Mouse (Mus musculus): ENCODE data around the gene Bcl7c. TPM values are rescaled to one million over a fixed set of nuclear protein-coding genes. Genes with fewer than 3 reads are reported as not detected.

The Bcl7c gene
- polyA plus RNA-seq, 1 experiment from 2014 or later = 65.1 TPM

DNA sequence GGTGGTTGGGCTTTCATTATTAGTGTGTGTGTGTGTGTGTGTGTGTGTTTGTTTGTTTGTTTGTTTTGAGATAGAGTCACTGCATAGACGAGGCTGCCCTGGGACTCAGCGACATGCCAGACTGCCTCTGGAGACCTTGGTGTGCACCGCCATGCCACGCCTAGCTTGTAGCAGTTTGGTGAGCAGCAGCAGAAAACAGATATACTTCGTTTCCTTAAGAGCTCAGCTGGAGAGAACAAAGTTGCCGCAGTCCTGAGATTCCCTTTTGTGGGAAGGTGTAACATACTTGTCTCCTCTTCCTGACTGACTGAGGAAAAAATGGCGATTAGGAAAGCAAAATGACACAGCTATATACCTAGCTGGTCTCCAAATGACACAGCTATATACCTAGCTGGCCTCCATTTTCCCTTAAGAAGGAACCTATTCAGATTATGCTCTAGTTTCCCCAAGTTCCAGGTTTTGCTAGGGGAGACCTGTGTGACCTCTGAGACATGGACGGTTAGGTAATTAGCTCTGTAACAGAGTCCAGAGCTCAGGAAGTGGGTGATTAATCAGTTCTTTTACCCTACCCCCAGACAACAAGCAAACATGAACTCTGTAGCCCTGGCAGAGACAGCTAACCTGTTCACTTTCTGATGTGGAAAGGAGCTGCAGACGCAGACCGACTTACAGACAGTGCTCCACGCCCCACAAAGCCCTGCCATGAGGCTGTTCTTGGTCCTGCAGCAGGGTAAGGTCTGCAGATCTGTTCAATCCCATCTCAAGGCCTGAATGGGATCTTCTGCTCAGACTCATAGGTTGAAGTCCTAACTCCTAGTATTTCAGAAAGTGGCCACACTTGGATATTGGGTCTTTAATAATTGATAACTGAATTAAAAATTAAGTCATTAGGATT, 36.6 kb downstream of the Bcl7c start:
- H3K9ac ChIP-seq = no peak overlapping the region
- no peak for DNase-seq
- H3K27me3 ChIP-seq (ENCODE audit: insufficient read depth, low read length) = no peaks in the 10 kb centered on the region
- 0 out of 2 replicates have a peak, but pooled peaks cover 3% of the 10 kb centered on the region for H3K36me3 ChIP-seq (ENCODE audit: insufficient read depth)
- no peak overlapping the region for H3K4me3 ChIP-seq (ENCODE audit: low read depth, low read length)
- WGBS = 60% methylated on average over 11 of the region's 11 CpGs
- TF ChIP-seq CTCF (IDR thresholded peaks at IDR 0.05; ENCODE audit: low read depth) = no peak
- ATAC-seq (ENCODE audit: insufficient read depth) = no peak
- no peak overlapping the region for H3K27ac ChIP-seq (ENCODE audit: low read depth)
- no peaks in the 10 kb centered on the region for H3K9me3 ChIP-seq (ENCODE audit: low read depth, low read length)
- no peak overlapping the region for H3K4me2 ChIP-seq
- H3K4me1 ChIP-seq (ENCODE audit: insufficient read depth) = no peaks in the 10 kb centered on the region

DNA sequence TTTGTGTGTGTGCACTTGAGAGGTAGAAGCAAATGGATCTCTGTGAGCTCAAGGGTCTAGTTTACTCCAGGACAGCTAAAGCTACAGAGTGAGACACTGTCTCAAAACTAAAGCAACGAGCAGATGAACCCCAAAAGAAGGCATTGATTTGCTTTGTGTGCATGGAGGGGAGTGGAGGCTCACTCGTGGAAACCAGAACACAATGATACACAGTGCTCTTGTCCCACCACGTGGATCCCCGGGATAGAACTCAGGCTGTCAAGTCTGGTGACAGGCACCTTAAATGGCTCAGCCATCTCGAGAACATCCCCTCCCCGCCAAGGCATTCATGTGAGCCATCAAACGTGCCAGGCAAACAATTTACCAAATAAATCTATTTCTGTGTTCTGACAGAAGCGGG, 41.6 kb downstream of the Bcl7c start:
- Histone ChIP-seq H3K4me2 (no peak overlapping the region), H3K4me1 (ENCODE audit: insufficient read depth) (no peaks in the 10 kb centered on the region), H3K27me3 (ENCODE audit: insufficient read depth, low read length) (no peaks in the 10 kb centered on the region), H3K9me3 (ENCODE audit: low read depth, low read length) (no peaks in the 10 kb centered on the region), H3K36me3 (ENCODE audit: insufficient read depth) (peaks cover 13% of the 10 kb centered on the region; the same call in 1 of the 2 replicates), H3K4me3 (ENCODE audit: low read depth, low read length) (no peak overlapping the region), H3K27ac (ENCODE audit: low read depth) (no peak overlapping the region), H3K9ac (no peak overlapping the region)
- ATAC-seq (ENCODE audit: insufficient read depth) = no peak
- DNase-seq = no peak
- WGBS = 67% methylated on average over 8 of the region's 8 CpGs
- no peak for TF ChIP-seq CTCF (IDR thresholded peaks at IDR 0.05; ENCODE audit: low read depth)

DNA sequence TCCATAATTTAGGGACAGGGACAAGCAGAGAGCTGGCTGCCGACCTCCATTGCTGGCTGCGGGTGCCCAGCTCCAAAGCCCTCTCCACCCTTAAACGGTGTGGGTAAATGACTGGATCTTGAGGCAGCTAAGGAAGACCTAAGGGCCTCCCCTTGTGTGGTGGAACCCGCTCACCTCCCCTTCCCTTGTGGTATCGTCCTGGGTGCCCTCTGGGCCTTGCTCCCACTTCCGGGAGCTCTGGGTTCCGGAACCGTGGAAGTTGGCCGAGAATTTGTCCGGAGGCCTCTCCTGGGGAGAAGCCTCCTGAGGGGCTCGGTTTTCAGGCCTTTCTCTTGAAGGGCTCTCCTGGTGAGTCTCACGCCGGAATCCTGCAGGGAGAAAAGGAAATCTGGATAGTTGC, 42.1 kb downstream of the Bcl7c start:
- H3K4me2 ChIP-seq = no peak overlapping the region
- no peak overlapping the region for H3K9ac ChIP-seq
- no peak overlapping the region for H3K4me3 ChIP-seq (ENCODE audit: low read depth, low read length)
- H3K36me3 ChIP-seq (ENCODE audit: insufficient read depth) = peaks cover 13% of the 10 kb centered on the region; the same call in 1 of the 2 replicates
- no peak overlapping the region for H3K27ac ChIP-seq (ENCODE audit: low read depth)
- no peak for TF ChIP-seq CTCF (IDR thresholded peaks at IDR 0.05; ENCODE audit: low read depth)
- WGBS = 91% methylated on average over 13 of the region's 13 CpGs
- DNase-seq (no peak), ATAC-seq (ENCODE audit: insufficient read depth) (no peak)
- H3K9me3 ChIP-seq (ENCODE audit: low read depth, low read length) = no peaks in the 10 kb centered on the region
- no peaks in the 10 kb centered on the region for H3K4me1 ChIP-seq (ENCODE audit: insufficient read depth)
- no peaks in the 10 kb centered on the region for H3K27me3 ChIP-seq (ENCODE audit: insufficient read depth, low read length)

DNA sequence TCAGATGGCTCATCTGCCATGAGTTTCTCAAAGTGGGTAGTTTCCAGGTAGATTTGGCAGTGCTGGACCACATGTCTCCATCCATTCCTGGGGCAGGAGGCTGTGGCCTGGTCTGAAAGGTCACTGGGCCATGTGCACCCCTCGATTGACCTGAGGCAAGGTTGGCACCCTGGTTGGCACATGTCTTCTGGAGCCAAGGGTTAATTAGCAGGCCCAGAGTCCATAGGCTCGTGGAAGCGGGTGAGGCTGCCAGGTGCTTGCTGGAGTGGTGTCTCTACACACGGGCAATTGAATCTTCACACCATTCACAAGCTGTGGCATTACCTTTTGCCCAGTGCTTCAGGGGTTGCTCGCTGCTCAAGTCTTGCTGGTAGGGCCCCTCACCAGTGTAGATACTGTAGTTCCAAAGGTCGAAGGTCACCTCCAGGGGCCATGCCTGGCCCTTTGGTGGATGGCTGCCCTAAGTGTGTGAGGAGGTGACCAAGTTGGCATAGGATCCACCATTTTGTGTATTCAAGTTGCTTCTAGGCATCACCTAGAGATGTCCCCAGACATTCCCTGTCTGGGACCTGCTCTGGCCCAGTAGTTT, 42.6 kb downstream of the Bcl7c start:
- Histone ChIP-seq H3K4me1 (ENCODE audit: insufficient read depth) (no peaks in the 10 kb centered on the region), H3K4me2 (no peak overlapping the region), H3K9me3 (ENCODE audit: low read depth, low read length) (no peaks in the 10 kb centered on the region), H3K27me3 (ENCODE audit: insufficient read depth, low read length) (no peaks in the 10 kb centered on the region), H3K27ac (ENCODE audit: low read depth) (no peak overlapping the region), H3K4me3 (ENCODE audit: low read depth, low read length) (no peak overlapping the region), H3K36me3 (ENCODE audit: insufficient read depth) (peaks cover 13% of the 10 kb centered on the region; the same call in 1 of the 2 replicates), H3K9ac (no peak overlapping the region)
- no peak for DNase-seq
- no peak for TF ChIP-seq CTCF (IDR thresholded peaks at IDR 0.05; ENCODE audit: low read depth)
- 91% methylated on average over 6 of the region's 6 CpGs for WGBS
- ATAC-seq (ENCODE audit: insufficient read depth) = no peak

DNA sequence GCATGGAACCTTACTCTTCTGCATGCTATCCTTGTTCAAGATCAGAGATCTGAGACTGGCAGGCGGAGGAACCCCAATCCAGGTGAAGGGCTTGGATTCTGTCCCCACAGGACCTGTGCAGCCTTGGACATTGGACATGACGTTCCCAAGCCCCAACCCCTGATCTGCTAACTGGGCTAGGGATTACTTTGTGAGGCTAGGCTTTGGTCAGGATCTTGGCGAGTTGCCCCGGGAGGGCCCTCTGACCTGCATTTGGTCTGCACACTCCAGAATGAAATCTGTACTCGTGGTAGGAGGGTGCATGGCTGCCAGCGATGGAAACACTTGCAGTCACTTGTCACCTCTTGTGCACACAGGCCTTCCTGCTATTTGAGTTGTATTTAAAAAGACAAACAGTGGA, 45.8 kb downstream of the Bcl7c start:
- no peak overlapping the region for H3K4me3 ChIP-seq (ENCODE audit: low read depth, low read length)
- H3K4me1 ChIP-seq (ENCODE audit: insufficient read depth) = no peaks in the 10 kb centered on the region
- no peak for DNase-seq
- ATAC-seq (ENCODE audit: insufficient read depth) = no peak
- peaks cover 13% of the 10 kb centered on the region; the same call in 1 of the 2 replicates for H3K36me3 ChIP-seq (ENCODE audit: insufficient read depth)
- 76% methylated on average over 6 of the region's 6 CpGs for WGBS
- H3K27me3 ChIP-seq (ENCODE audit: insufficient read depth, low read length) = no peaks in the 10 kb centered on the region
- no peak overlapping the region for H3K27ac ChIP-seq (ENCODE audit: low read depth)
- TF ChIP-seq CTCF (IDR thresholded peaks at IDR 0.05; ENCODE audit: low read depth) = no peak
- no peaks in the 10 kb centered on the region for H3K9me3 ChIP-seq (ENCODE audit: low read depth, low read length)
- no peak overlapping the region for H3K4me2 ChIP-seq
- no peak overlapping the region for H3K9ac ChIP-seq

DNA sequence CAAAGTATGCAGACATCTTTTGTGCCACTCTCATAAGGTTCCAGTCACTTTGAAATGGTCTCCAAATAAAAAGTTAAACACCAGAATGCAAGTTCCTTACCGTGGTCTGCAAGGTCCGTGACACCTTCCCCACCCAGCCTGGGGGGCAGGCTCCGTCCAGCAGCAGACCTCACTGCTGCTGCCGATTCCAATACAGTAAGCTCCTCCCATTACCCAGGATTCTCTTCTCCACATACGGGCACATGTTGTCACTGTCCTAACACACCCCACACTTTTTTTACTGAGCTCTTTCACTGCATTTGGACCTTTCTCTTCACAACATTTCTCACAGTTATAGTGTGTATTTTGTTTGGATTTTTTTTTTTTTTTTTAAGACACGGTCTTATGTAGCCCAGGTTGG, 46.9 kb downstream of the Bcl7c start:
- no peaks in the 10 kb centered on the region for H3K27me3 ChIP-seq (ENCODE audit: insufficient read depth, low read length)
- no peak overlapping the region for H3K4me3 ChIP-seq (ENCODE audit: low read depth, low read length)
- WGBS = 74% methylated on average over 6 of the region's 6 CpGs
- no peak for ATAC-seq (ENCODE audit: insufficient read depth)
- H3K36me3 ChIP-seq (ENCODE audit: insufficient read depth) = peaks cover 13% of the 10 kb centered on the region; the same call in 1 of the 2 replicates
- no peak overlapping the region for H3K9ac ChIP-seq
- no peak for TF ChIP-seq CTCF (IDR thresholded peaks at IDR 0.05; ENCODE audit: low read depth)
- no peak for DNase-seq
- H3K4me2 ChIP-seq = no peak overlapping the region
- H3K27ac ChIP-seq (ENCODE audit: low read depth) = no peak overlapping the region
- no peaks in the 10 kb centered on the region for H3K9me3 ChIP-seq (ENCODE audit: low read depth, low read length)
- no peaks in the 10 kb centered on the region for H3K4me1 ChIP-seq (ENCODE audit: insufficient read depth)

DNA sequence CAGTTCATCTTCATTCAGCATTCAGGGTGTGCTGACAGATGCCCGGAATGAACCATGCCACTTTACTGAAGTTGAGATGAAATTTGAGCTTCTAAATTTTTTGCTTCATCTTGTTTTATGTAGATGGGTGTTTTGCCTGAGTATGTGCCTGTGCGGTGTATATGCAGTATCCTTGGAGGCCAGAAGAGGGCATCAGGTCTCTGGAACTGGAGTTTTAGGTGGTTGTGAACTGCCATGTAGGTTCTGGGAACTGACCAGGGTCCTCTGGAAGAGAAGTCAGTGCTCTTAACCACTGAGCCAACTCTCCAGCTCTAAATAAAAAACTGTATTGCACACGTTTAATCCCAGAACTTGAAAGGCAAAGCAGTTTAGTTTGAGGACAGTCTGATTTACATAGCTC, 47.9 kb downstream of the Bcl7c start:
- Histone ChIP-seq H3K27ac (ENCODE audit: low read depth) (no peak overlapping the region), H3K9me3 (ENCODE audit: low read depth, low read length) (no peaks in the 10 kb centered on the region), H3K9ac (no peak overlapping the region), H3K4me1 (ENCODE audit: insufficient read depth) (no peaks in the 10 kb centered on the region), H3K4me2 (no peak overlapping the region), H3K36me3 (ENCODE audit: insufficient read depth) (peaks cover 4% of the 10 kb centered on the region; the same call in 1 of the 2 replicates), H3K27me3 (ENCODE audit: insufficient read depth, low read length) (no peaks in the 10 kb centered on the region), H3K4me3 (ENCODE audit: low read depth, low read length) (no peak overlapping the region)
- no peak for DNase-seq
- WGBS = 84% methylated on average over 3 of the region's 3 CpGs
- ATAC-seq (ENCODE audit: insufficient read depth) = no peak
- TF ChIP-seq CTCF (IDR thresholded peaks at IDR 0.05; ENCODE audit: low read depth) = no peak; the same call in 1 of the 2 replicates
